Mouse (Mus musculus): Measurements from ENCODE around the gene Krt20.

DNA sequence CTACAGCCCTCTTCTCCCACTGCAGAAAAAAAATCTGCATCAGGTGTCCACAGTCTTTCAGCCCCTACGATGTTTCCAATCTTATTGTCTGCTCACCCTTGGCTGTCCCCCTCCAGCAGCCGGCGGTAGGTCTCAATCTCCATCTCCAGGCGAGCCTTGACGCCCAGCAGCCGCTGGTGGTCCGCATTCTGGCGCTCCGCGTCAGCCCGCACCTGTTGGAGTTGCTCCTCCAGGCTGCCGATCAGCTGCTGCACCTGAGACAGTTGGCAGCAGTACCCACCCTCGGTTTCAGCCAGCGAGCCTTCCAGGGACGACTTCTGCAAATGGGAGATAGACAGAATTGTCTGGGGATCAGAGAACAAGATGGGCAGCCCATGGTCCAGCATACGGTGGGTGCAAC, 20.1 kb downstream of the Krt20 start:
- TF ChIP-seq CTCF (IDR thresholded peaks at IDR 0.05; ENCODE audit: insufficient read depth, low read length), result no peak
- TF ChIP-seq POLR2A (IDR thresholded peaks at IDR 0.05; ENCODE audit: borderline replicate concordance, extremely low read depth, low read depth, low read length), result no peak
